Mouse (Mus musculus) retina, postnatal 1 day (tissue): ENCODE measurements at regions not wholly inside any gene's neighbourhood (a gene's known extent, or its start where the extent isn't known, plus 50 kb on each side); places are given as distances from the start of the nearest gene placed in this dataset.
A peak's percentile ranks its signal among the peaks of the same experiment; 100 is the strongest.

Experiments
- DNase-seq: peaks from one replicate; pipeline ENCODE4 v3.0.0-alpha.2; 2012

DNA sequence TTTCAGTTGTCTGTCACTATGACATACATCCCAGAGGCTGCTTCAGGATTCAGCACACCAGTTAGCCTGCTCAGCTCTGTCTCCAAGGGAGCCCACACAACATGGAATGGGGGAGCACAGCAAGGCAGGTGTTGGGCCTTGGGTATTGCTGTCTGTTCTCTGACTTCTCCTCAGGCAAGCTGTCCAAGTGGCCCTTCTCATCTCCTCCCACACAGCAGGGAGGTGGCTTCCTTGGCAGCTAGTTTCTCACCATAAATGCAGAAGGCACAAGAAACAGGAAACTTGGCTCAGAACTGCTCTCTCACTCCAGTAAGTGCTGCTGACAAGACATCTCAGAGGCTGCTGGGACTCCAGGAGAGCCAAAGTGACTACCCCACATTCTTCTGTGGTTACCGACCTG lies 64.6 kb downstream of the Htr5a start:
- DNase-seq = no peak

DNA sequence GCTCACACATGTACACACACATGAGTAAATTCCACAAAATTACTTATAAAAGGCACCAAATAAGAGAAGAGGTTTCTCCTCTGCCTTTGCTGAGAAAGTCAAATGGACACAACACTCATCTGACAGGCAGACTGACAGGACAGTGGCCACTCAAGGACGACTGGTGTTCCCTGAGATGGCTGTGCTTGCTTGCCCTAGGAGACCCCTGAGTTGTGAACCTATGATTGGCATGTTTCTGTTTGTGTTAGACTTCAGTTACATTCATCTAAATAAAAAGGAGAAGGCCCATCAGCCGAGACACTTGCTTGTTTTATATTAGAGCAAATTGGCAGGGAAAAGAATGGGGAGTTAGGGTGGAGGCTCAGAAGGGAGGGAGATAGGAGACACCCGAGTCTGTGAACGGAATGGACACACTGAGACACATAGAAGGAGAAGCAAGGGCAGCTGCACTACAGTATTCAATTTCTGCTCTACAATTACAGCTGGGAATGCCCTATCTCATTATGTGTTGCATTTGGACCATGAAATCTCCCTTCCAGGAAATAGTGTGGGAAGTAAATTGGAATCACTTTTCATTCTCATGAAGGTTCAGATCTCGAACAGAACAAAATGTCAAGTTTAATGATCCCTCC lies 66.5 kb downstream of the Htr5a start:
- DNase-seq = peak; percentile 38
